Mouse (Mus musculus) heart, embryonic 11.5 days (tissue): ENCODE measurements at regions not wholly inside any gene's neighbourhood (a gene's known extent, or its start where the extent isn't known, plus 50 kb on each side); places are given as distances from the start of the nearest gene placed in this dataset.

Source experiments
- ATAC-seq: fragments of 200-750 bp; cut with Nextera tagmentation; replicated peaks from 2 replicates; pipeline ENCODE4 v1.8.0; 2017; ENCODE audit warnings: moderate library complexity; ENCODE audit not compliant: insufficient number of reproducible peaks, low FRiP score, low TSS enrichment
- H3K27ac ChIP-seq: fragments of 300-500 bp; sonication (generic); 2 replicates; pipeline ENCODE4 v1.5.1; 2014; ENCODE audit warnings: mild to moderate bottlenecking, low read depth, low read length
- H3K27me3 ChIP-seq: fragments of 300-500 bp; sonication (generic); 2 replicates; pipeline ENCODE4 v1.6.1; 2014; ENCODE audit warnings: mild to moderate bottlenecking, low read length, mixed read lengths; ENCODE audit not compliant: control insufficient read depth, insufficient read depth
- H3K36me3 ChIP-seq: fragments of 300-500 bp; sonication (generic); 2 replicates; pipeline ENCODE4 v1.6.1; 2014; ENCODE audit warnings: mild to moderate bottlenecking, low read length, moderate library complexity, mixed read lengths; ENCODE audit not compliant: control insufficient read depth, insufficient read depth
- H3K4me1 ChIP-seq: fragments of 300-500 bp; sonication (generic); 2 replicates; pipeline ENCODE4 v1.6.1; 2014; ENCODE audit warnings: low read length; ENCODE audit not compliant: control insufficient read depth, insufficient read depth
- H3K4me2 ChIP-seq: fragments of 300-500 bp; sonication (generic); 2 replicates; pipeline ENCODE4 v1.6.1; 2014; ENCODE audit warnings: mild to moderate bottlenecking, moderate library complexity
- H3K4me3 ChIP-seq: fragments of 300-500 bp; sonication (generic); 2 replicates; pipeline ENCODE4 v1.5.1; 2014; ENCODE audit warnings: low read depth, low read length
- H3K9ac ChIP-seq: fragments of 300-500 bp; sonication (generic); 2 replicates; pipeline ENCODE4 v1.6.1; 2014; ENCODE audit warnings: mild to moderate bottlenecking, low read depth, low read length, moderate library complexity
- H3K9me3 ChIP-seq: fragments of 300-500 bp; sonication (generic); replicated peaks from 2 replicates; pipeline ENCODE4 v1.6.1; 2016; ENCODE audit warnings: low read length; ENCODE audit not compliant: control insufficient read depth
- WGBS: fragments of 180-500 bp; shearing (Covaris S2); extraction: QIAGEN DNeasy Blood & Tissue Kit; methylation state at CpG from one replicate; pipeline ENCODE4 v1.1.7; 2014; ENCODE audit not compliant: insufficient replicate concordance; 5-methylcytosine and 5-hydroxymethylcytosine counted together

DNA sequence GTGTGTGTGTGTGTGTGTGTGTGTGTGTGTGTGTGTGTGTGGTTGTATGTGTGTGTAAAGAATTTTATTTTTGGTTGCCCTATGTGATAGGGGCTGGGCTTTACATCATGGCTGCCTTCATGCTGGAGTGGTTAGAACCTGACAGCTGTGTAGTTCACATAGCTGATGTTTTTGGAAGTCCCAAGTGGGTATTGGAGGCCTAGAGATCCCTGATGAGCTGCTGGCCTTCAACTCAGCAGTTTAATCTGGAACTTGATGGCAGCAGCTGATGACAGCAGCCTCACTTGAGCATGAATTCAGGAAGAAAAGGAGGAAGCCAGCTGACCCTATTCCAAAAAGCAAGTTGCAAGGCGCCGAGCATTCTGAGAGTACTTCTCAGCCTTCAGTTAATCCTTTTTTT is 846.6 kb downstream of the Adgrl2 start:
- ATAC-seq = no peak
- 75% methylated on average over 2 of the region's 2 CpGs for WGBS
- no peak overlapping the region for H3K27ac ChIP-seq
- H3K27me3 ChIP-seq = no peaks in the 10 kb centered on the region
- no peaks in the 10 kb centered on the region for H3K9me3 ChIP-seq
- H3K9ac ChIP-seq = no peak overlapping the region
- no peak overlapping the region for H3K4me2 ChIP-seq
- H3K4me1 ChIP-seq = no peaks in the 10 kb centered on the region
- H3K36me3 ChIP-seq = no peaks in the 10 kb centered on the region
- no peak overlapping the region for H3K4me3 ChIP-seq

DNA sequence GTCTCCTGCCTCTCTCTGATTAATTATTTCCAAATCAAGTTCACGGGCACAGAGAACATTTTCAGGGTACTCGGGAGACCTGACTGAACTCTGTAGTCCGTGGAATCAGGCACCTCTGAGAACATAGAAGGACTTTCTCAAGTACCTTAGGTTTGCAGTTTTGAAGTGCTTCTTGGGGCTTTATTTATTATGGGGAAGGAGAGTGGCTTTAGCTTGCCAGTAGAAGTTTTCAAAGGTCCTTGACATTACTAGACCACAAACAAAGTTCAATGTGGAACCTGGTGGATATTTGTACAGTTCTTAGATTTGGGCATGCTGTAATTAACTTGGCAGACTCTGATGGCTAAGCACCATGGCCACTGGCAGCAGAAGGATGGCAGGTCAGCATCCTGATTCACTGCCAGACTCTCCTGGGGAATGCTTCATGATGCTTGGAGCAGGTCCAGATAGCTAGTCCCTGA is 853.5 kb downstream of the Adgrl2 start:
- no peaks in the 10 kb centered on the region for H3K36me3 ChIP-seq
- no peak overlapping the region for H3K9ac ChIP-seq
- no peaks in the 10 kb centered on the region for H3K27me3 ChIP-seq
- H3K4me3 ChIP-seq = no peak overlapping the region
- no peaks in the 10 kb centered on the region for H3K4me1 ChIP-seq
- H3K4me2 ChIP-seq = no peak overlapping the region
- ATAC-seq = no peak
- no peak overlapping the region for H3K27ac ChIP-seq
- no peaks in the 10 kb centered on the region for H3K9me3 ChIP-seq
- WGBS = 81% methylated on average over 3 of the region's 3 CpGs

DNA sequence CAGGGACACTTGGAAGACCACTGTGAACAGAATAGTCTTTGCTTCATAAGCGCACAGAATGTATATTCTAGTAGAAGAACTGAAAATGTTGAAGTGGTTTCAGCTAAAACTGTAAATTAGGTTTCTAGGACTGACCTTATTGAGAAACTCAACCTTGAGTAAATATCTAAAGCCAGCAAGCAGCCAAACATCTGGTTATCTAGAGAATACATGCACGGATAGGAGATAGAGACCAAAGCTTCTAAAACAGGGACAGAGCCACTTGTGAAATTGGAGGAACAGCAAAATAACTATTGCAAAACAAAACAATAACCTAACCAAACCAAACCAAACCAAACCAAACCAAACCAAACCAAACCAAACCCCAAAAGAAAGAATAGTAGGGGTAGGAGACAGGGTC is 855.7 kb downstream of the Adgrl2 start:
- Histone ChIP-seq H3K4me3 (no peak overlapping the region), H3K4me2 (no peak overlapping the region), H3K9me3 (no peaks in the 10 kb centered on the region), H3K9ac (no peak overlapping the region), H3K27ac (no peak overlapping the region), H3K4me1 (no peaks in the 10 kb centered on the region), H3K27me3 (no peaks in the 10 kb centered on the region), H3K36me3 (no peaks in the 10 kb centered on the region)
- 79% methylated on average over 2 of the region's 2 CpGs for WGBS
- ATAC-seq = no peak

DNA sequence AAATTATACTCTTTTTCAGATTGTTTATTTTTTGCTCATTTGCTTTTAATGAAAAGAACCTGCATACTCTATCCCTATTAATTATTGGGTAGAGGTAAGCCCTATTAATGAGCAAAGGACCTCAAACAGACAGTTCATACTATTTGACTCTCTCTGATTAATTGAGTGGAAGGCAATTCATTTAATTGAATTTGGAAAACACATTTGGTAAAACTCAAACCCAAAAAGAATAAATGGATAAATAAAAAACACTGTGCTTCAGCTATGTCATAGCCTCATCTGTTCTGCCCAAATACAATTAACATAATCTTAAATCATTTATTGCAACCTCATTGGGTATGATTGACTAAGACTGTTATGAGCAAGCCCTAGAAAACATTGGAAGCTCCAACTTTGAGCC is 874.8 kb downstream of the Adgrl2 start:
- Histone ChIP-seq H3K36me3 (no peaks in the 10 kb centered on the region), H3K9me3 (no peaks in the 10 kb centered on the region), H3K9ac (no peak overlapping the region), H3K4me1 (no peaks in the 10 kb centered on the region), H3K4me3 (no peak overlapping the region), H3K27ac (no peak overlapping the region), H3K4me2 (no peak overlapping the region), H3K27me3 (no peaks in the 10 kb centered on the region)
- ATAC-seq = no peak

DNA sequence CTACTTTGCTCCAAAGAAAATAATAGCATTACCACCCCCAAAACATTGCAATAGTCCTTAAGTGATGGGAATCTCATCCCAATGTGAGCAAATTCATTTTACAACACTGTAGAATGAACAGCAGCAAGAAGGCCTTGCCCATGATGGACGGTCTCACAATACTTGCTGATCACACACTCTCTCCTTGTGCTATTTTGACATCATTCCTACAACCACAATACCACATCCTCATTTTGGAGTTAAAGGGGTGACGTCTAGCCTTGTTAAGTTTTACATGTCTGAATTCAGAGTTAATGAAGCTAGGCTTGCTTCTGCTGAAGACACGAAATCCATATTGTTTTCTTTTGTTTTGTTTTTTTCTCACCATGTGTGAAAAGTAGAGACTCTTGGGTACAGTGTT is 878.2 kb downstream of the Adgrl2 start:
- 75% methylated on average over 3 of the region's 3 CpGs for WGBS
- no peak overlapping the region for H3K4me3 ChIP-seq
- no peaks in the 10 kb centered on the region for H3K4me1 ChIP-seq
- H3K9me3 ChIP-seq = no peaks in the 10 kb centered on the region
- no peak overlapping the region for H3K4me2 ChIP-seq
- H3K27ac ChIP-seq = no peak overlapping the region
- no peaks in the 10 kb centered on the region for H3K36me3 ChIP-seq
- no peak overlapping the region for H3K9ac ChIP-seq
- H3K27me3 ChIP-seq = no peaks in the 10 kb centered on the region
- ATAC-seq = no peak

DNA sequence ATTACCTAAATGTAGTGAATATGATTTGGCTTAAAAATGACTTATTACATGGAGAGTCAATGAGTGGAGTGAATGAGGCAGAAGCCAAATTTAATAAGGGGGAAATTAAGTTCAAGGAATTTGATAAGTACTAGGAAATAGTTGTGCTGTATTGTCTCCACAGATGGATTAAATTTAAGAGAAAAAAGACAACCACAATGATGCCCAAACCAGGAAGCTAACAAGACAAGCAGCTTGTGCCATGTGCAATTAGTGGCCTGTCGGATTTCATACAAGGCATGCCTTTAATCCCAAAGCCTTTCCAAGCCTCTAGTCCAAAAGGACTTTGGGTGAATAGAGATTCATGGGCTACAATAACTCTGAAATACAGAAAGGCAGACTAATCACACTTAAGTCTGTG is 883.3 kb downstream of the Adgrl2 start:
- Histone ChIP-seq H3K9me3 (no peaks in the 10 kb centered on the region), H3K36me3 (no peaks in the 10 kb centered on the region), H3K4me3 (no peak overlapping the region), H3K4me2 (no peak overlapping the region), H3K9ac (no peak overlapping the region), H3K27ac (no peak overlapping the region), H3K27me3 (no peaks in the 10 kb centered on the region), H3K4me1 (no peaks in the 10 kb centered on the region)
- ATAC-seq = no peak
- 70% methylated on average over 1 of the region's 1 CpGs for WGBS

DNA sequence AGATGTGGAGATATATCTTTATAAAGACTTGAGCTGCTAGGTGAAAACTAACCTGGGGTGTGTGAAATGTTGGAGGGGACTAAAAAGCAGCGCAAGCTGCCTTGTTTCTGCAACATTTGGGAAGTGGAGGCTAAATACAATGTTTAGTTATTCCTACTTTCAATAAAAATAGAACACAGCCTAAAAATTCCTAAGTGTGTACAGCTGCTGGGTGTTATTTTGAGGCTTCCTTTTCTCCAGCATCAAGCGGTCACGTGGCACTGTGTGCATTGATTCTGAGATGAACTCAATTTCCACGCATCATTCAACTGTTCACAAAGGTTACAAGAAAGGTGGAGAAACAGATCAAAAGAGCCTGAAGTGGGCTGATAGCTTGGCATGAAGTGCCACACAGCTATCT is 896.4 kb downstream of the Adgrl2 start:
- Histone ChIP-seq H3K4me2 (no peak overlapping the region), H3K4me3 (no peak overlapping the region), H3K9me3 (no peaks in the 10 kb centered on the region), H3K9ac (no peak overlapping the region), H3K27ac (no peak overlapping the region), H3K4me1 (no peaks in the 10 kb centered on the region), H3K36me3 (no peaks in the 10 kb centered on the region), H3K27me3 (no peaks in the 10 kb centered on the region)
- ATAC-seq = no peak
- WGBS = 83% methylated on average over 4 of the region's 4 CpGs

DNA sequence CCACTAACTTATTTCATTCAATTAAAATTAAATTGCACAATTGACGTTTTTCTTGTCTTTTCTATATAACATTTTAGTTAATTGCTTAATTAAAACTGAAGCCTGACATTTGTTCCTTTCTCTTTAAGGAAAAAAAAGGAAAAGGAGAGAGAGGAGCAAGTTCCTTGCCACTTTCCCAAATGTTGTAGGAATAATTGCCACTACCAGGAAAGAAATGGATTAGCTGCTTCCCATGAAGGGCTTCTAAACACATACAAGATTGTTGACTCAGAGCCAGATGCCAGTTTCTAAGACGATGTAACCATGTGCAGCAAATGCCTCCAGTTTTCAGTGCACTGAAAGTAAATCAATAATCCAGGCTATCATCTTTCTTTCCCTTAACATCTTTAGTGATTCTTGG is 914.5 kb downstream of the Adgrl2 start:
- WGBS = 66% methylated on average over 2 of the region's 2 CpGs
- H3K4me2 ChIP-seq = no peak overlapping the region
- no peak overlapping the region for H3K27ac ChIP-seq
- no peak overlapping the region for H3K9ac ChIP-seq
- no peaks in the 10 kb centered on the region for H3K36me3 ChIP-seq
- H3K9me3 ChIP-seq = no peaks in the 10 kb centered on the region
- ATAC-seq = no peak
- no peaks in the 10 kb centered on the region for H3K27me3 ChIP-seq
- H3K4me1 ChIP-seq = no peaks in the 10 kb centered on the region
- no peak overlapping the region for H3K4me3 ChIP-seq

DNA sequence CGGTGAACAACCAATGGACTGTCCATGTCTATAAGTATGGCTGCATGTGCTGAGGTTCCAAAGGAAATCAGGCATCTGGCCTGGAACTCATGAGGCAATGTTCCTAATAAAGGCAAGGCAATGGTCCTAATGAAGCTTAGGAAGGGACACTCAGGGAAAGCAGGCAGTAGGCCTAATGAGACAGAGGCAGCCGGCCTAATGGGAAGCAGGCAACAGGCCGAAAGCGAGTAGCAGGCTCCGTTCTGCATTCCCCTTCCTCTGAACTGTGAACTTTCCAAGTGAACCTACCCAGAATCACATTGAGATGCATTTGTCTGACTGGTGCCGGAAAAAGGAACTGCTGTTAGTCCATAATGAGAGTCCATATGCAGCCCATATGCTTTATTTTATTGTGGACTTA is 923.7 kb downstream of the Adgrl2 start:
- Histone ChIP-seq H3K27me3 (no peaks in the 10 kb centered on the region), H3K9ac (no peak overlapping the region), H3K9me3 (no peaks in the 10 kb centered on the region), H3K4me3 (no peak overlapping the region), H3K27ac (no peak overlapping the region), H3K4me2 (no peak overlapping the region), H3K4me1 (no peaks in the 10 kb centered on the region), H3K36me3 (no peaks in the 10 kb centered on the region)
- no peak for ATAC-seq
- 88% methylated on average over 6 of the region's 6 CpGs for WGBS
